Mouse (Mus musculus) small intestine, adult 2 months (tissue): ENCODE measurements around the gene Prss38.

Experiments used
- CTCF ChIP-seq: fragments of 200-500 bp; IDR thresholded peaks from 2 replicates; pipeline ENCODE4 v1.5.1; 2012; ENCODE audit warnings: low read depth, mild to moderate bottlenecking, control low read depth, inconsistent platforms, low read length, moderate library complexity, mixed read lengths; ENCODE audit not compliant: insufficient replicate concordance, insufficient read length; ENCODE audit errors: extremely low read depth
- POLR2A ChIP-seq: fragments of 200-500 bp; IDR thresholded peaks from 2 replicates; pipeline ENCODE4 v1.6.1; 2012; ENCODE audit warnings: low read depth, mild to moderate bottlenecking, control low read depth, inconsistent platforms, low read length, moderate library complexity

DNA sequence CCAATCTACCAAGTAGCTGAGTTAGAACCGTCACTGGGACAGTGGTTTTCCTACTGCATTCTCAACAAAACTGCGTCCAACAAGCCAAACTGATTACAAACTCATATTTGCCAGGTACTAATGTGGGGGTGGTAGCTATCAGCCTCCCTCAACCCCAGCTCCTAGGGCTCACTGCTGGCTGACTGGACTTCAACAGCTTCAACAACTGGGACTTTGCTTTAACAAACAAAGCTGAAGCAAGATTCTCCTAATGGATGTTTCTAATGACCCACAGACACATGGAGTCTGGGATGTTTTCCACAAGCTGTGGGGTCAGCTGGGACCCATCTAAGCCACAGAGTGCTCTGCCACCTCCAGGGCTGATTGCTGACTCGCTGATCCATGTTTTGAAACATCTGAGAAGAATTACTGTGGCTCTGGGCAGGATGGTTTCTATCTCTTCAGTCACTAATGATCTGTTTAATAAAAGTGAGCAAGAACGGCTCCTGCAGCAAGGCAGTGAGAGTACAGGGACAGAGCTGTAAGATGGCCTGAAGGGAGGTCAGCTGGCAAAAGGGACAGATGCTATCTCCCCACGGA, 47.6 kb upstream of the Prss38 start:
- TF ChIP-seq CTCF (no peak), POLR2A (no peak)
